Mouse (Mus musculus) brain, embryonic 14.5 days (tissue): ENCODE data around the gene Canx.

Source experiments
- CTCF ChIP-seq: fragments of 200-500 bp; IDR thresholded peaks from 2 replicates; pipeline ENCODE4 v1.5.1; 2012; ENCODE audit warnings: inconsistent platforms, mild to moderate bottlenecking, moderate library complexity, borderline replicate concordance; ENCODE audit not compliant: insufficient read depth, insufficient read length; ENCODE audit errors: extremely low read depth
- POLR2A ChIP-seq: fragments of 200-500 bp; IDR thresholded peaks from 2 replicates; pipeline ENCODE4 v1.6.1; 2012; ENCODE audit warnings: mild to moderate bottlenecking, inconsistent platforms, borderline replicate concordance; ENCODE audit not compliant: poor library complexity, insufficient read depth, insufficient read length, severe bottlenecking; ENCODE audit errors: extremely low read depth

GRCm38 (mm10) chr11:50275568-50276151 lies 49.8 kb downstream of the Canx start:
- TF ChIP-seq POLR2A: no peak
- TF ChIP-seq CTCF: no peak
